Mouse (Mus musculus) urinary bladder, adult 18-20 months (tissue): Measurements from ENCODE around the gene Wnt7b.

Experiments
- DNase-seq, 2 experiments: peaks; one replicate each; pipeline ENCODE4 v3.0.0; 2022; ENCODE audit warnings: low spot score in 2 of 2, mixed read lengths in 2 of 2

The Wnt7b gene

GRCm38 (mm10) chr15:85569995-85570734 is 12.1 kb downstream of the Wnt7b start:
- DNase-seq, result no peak

- no peak for DNase-seq
Measured at GRCm38 (mm10) chr15:85569167-85569797, 13.0 kb downstream of the Wnt7b start.

GRCm38 (mm10) chr15:85568402-85568801 is 13.9 kb downstream of the Wnt7b start:
- no peak for DNase-seq

GRCm38 (mm10) chr15:85564966-85565365 is 17.3 kb downstream of the Wnt7b start:
- DNase-seq, result no peak

- DNase-seq, result no peak
Measured at GRCm38 (mm10) chr15:85564034-85564769, 18.1 kb downstream of the Wnt7b start.

GRCm38 (mm10) chr15:85561953-85562352 is 20.3 kb downstream of the Wnt7b start:
- no peak for DNase-seq

GRCm38 (mm10) chr15:85560830-85561229 is 21.4 kb downstream of the Wnt7b start:
- DNase-seq, result no peak

- no peak for DNase-seq
Measured at GRCm38 (mm10) chr15:85558840-85559540, 23.3 kb downstream of the Wnt7b start.

- peak in 1 of 2 experiments; percentile 47 for DNase-seq
Measured at GRCm38 (mm10) chr15:85555799-85556198, 26.5 kb downstream of the Wnt7b start.

GRCm38 (mm10) chr15:85553421-85553820 is 28.9 kb downstream of the Wnt7b start:
- DNase-seq, result peak in 1 of 2 experiments; percentile 63

- no peak for DNase-seq
Measured at GRCm38 (mm10) chr15:85546500-85546899, 35.8 kb downstream of the Wnt7b start.

- DNase-seq, result no peak
Measured at GRCm38 (mm10) chr15:85545369-85545768, 36.9 kb downstream of the Wnt7b start.

GRCm38 (mm10) chr15:85538170-85538569 is 44.1 kb downstream of the Wnt7b start:
- DNase-seq, result no peak

GRCm38 (mm10) chr15:85537151-85537550 is 45.1 kb downstream of the Wnt7b start:
- DNase-seq, result no peak

GRCm38 (mm10) chr15:85534646-85535045 is 47.6 kb downstream of the Wnt7b start:
- no peak for DNase-seq

GRCm38 (mm10) chr15:85534215-85534614 is 48.1 kb downstream of the Wnt7b start:
- DNase-seq, result no peak

- DNase-seq, result no peak
Measured at GRCm38 (mm10) chr15:85532063-85532462, 50.2 kb downstream of the Wnt7b start.

GRCm38 (mm10) chr15:85529911-85530310 is 52.4 kb downstream of the Wnt7b start:
- no peak for DNase-seq

- no peak for DNase-seq
Measured at GRCm38 (mm10) chr15:85524404-85524950, 57.8 kb downstream of the Wnt7b start.

- DNase-seq, result peak in 1 of 2 experiments; percentile 38
Measured at GRCm38 (mm10) chr15:85523173-85523991, 58.9 kb downstream of the Wnt7b start.

- no peak for DNase-seq
Measured at GRCm38 (mm10) chr15:85519438-85519837, 62.8 kb downstream of the Wnt7b start.
